Mouse (Mus musculus): ENCODE measurements around the gene Ace. TPM values are rescaled to one million over a fixed set of nuclear protein-coding genes. Genes with fewer than 3 reads are reported as not detected.

Ace gene
- total and polyA plus RNA-seq, 2 experiments from 2014 or later = 3.3 to 17.1 TPM

GRCm38 (mm10) chr11:106036548-106037417 is 69.0 kb downstream of the Ace start, which contains the start of gene Dcaf7:
TSS of gene Dcaf7 (plus strand) at chr11:106036872.
- Histone ChIP-seq H3K4me1 (ENCODE audit: control insufficient read depth, insufficient read depth) (peaks cover 12% of the 10 kb centered on the region), H3K9ac (replicated peaks; ENCODE audit: low read depth, low read length) (peak within 1 kb of the TSS; percentile 93), H3K36me3 (replicated peaks; ENCODE audit: control insufficient read depth, insufficient read depth, low read length) (no peaks in the 10 kb centered on the region), H3K9me3 (replicated peaks; ENCODE audit: control insufficient read depth, low read length) (no peaks in the 10 kb centered on the region), H3K27me3 (ENCODE audit: control insufficient read depth, insufficient read depth, low read length) (no peaks in the 10 kb centered on the region), H3K4me3 (ENCODE audit: low read depth, low read length) (peak within 1 kb of the TSS; percentile 98), H3K4me2 (ENCODE audit: low read depth, low read length) (peak within 1 kb of the TSS; percentile 93), H3K27ac (ENCODE audit: low read depth) (peak within 1 kb of the TSS; percentile 93)
- ATAC-seq (ENCODE audit: insufficient read depth, low read depth) (peak; percentile 99), DNase-seq (ENCODE audit: low spot score) (peak; percentile 96)
- no peak for TF ChIP-seq CTCF (IDR thresholded peaks at IDR 0.05; ENCODE audit: low read depth)
- TF ChIP-seq EP300 (IDR thresholded peaks at IDR 0.05; ENCODE audit: low read depth) = 0 out of 2 replicates have a peak, but pooled peaks have one; percentile 77
- 0% methylated on average over 64 of the region's 66 CpGs for WGBS

- DNase-seq (ENCODE audit: low spot score) (peak; percentile 58), ATAC-seq (ENCODE audit: insufficient read depth, low read depth) (no peak)
- no peaks in the 10 kb centered on the region for H3K9me3 ChIP-seq (replicated peaks; ENCODE audit: control insufficient read depth, low read length)
- H3K4me1 ChIP-seq (ENCODE audit: control insufficient read depth, insufficient read depth) = peaks cover 12% of the 10 kb centered on the region
- H3K27ac ChIP-seq (ENCODE audit: low read depth) = peak overlapping the region; percentile 93
- H3K27me3 ChIP-seq (ENCODE audit: control insufficient read depth, insufficient read depth, low read length) = no peaks in the 10 kb centered on the region
- peak overlapping the region; percentile 98 for H3K4me3 ChIP-seq (ENCODE audit: low read depth, low read length)
- peak overlapping the region; percentile 93 for H3K4me2 ChIP-seq (ENCODE audit: low read depth, low read length)
- H3K36me3 ChIP-seq (replicated peaks; ENCODE audit: control insufficient read depth, insufficient read depth, low read length) = no peaks in the 10 kb centered on the region
- H3K9ac ChIP-seq (replicated peaks; ENCODE audit: low read depth, low read length) = peak overlapping the region; percentile 93
- TF ChIP-seq EP300 (IDR thresholded peaks at IDR 0.05; ENCODE audit: low read depth) = no peak
- TF ChIP-seq CTCF (IDR thresholded peaks at IDR 0.05; ENCODE audit: low read depth) = no peak
- WGBS = 1% methylated on average over 13 of the region's 13 CpGs
Observed at GRCm38 (mm10) chr11:106037418-106037751, 69.6 kb downstream of the Ace start.

Other genes starting within 250 kb of the Ace start
- gene Cyb561, start 14.6 kb upstream of the Ace start, total RNA-seq (2014; rRNA removed; ENCODE audit: low replicate concordance) = 9.5 and 11.4 TPM in 2 replicates
- 5.9 and 7.1 TPM in 2 replicates for gene Cyb561, start 14.6 kb upstream of the Ace start, polyA plus RNA-seq (2015; fragmentation: Nextera tagmentation; extraction: Ambion mirVana)
- not detected in 2 replicates for gene Ace3, start 26.7 kb downstream of the Ace start, total RNA-seq (2014; rRNA removed; ENCODE audit: low replicate concordance)
- not detected in 2 replicates for gene Ace3, start 26.7 kb downstream of the Ace start, polyA plus RNA-seq (2015; fragmentation: Nextera tagmentation; extraction: Ambion mirVana)
- 0.97 TPM in 1 of 2 replicates, not detected in the other for gene Kcnh6, start 40.2 kb downstream of the Ace start, total RNA-seq (2014; rRNA removed; ENCODE audit: low replicate concordance)
- 0.10 and 0.12 TPM in 2 replicates for gene Kcnh6, start 40.2 kb downstream of the Ace start, polyA plus RNA-seq (2015; fragmentation: Nextera tagmentation; extraction: Ambion mirVana)
- gene Dcaf7, start 68.9 kb downstream of the Ace start, total RNA-seq (2014; rRNA removed; ENCODE audit: low replicate concordance) = 49.5 and 65.0 TPM in 2 replicates
- 22.4 and 27.4 TPM in 2 replicates for gene Dcaf7, start 68.9 kb downstream of the Ace start, polyA plus RNA-seq (2015; fragmentation: Nextera tagmentation; extraction: Ambion mirVana)
- 40.6 and 50.4 TPM in 2 replicates for gene Taco1, start 98.1 kb downstream of the Ace start, total RNA-seq (2014; rRNA removed; ENCODE audit: low replicate concordance)
- 14.1 and 17.4 TPM in 2 replicates for gene Taco1, start 98.1 kb downstream of the Ace start, polyA plus RNA-seq (2015; fragmentation: Nextera tagmentation; extraction: Ambion mirVana)
- 44.0 and 71.9 TPM in 2 replicates for gene Map3k3, start 116.7 kb downstream of the Ace start, total RNA-seq (2014; rRNA removed; ENCODE audit: low replicate concordance)
- 13.8 and 14.5 TPM in 2 replicates for gene Map3k3, start 116.7 kb downstream of the Ace start, polyA plus RNA-seq (2015; fragmentation: Nextera tagmentation; extraction: Ambion mirVana)
- gene Gm10840, start 192.9 kb downstream of the Ace start, total RNA-seq (2014; rRNA removed; ENCODE audit: low replicate concordance) = not detected in 2 replicates
- not detected in 2 replicates for gene Gm10840, start 192.9 kb downstream of the Ace start, polyA plus RNA-seq (2015; fragmentation: Nextera tagmentation; extraction: Ambion mirVana)
- gene Limd2, start 192.9 kb downstream of the Ace start, total RNA-seq (2014; rRNA removed; ENCODE audit: low replicate concordance) = 8.2 and 34.8 TPM in 2 replicates
- 40.4 and 44.6 TPM in 2 replicates for gene Limd2, start 192.9 kb downstream of the Ace start, polyA plus RNA-seq (2015; fragmentation: Nextera tagmentation; extraction: Ambion mirVana)
- gene Strada, start 234.2 kb downstream of the Ace start, total RNA-seq (2014; rRNA removed; ENCODE audit: low replicate concordance) = 12.6 and 18.7 TPM in 2 replicates
- 12.6 and 13.0 TPM in 2 replicates for gene Strada, start 234.2 kb downstream of the Ace start, polyA plus RNA-seq (2015; fragmentation: Nextera tagmentation; extraction: Ambion mirVana)
- gene Ccdc47, start 248.4 kb downstream of the Ace start, total RNA-seq (2014; rRNA removed; ENCODE audit: low replicate concordance) = 22.0 and 23.6 TPM in 2 replicates
- 80.6 and 89.8 TPM in 2 replicates for gene Ccdc47, start 248.4 kb downstream of the Ace start, polyA plus RNA-seq (2015; fragmentation: Nextera tagmentation; extraction: Ambion mirVana)
- 15.8 and 17.8 TPM in 2 replicates for gene Ddx42, start 249.0 kb downstream of the Ace start, total RNA-seq (2014; rRNA removed; ENCODE audit: low replicate concordance)
- gene Ddx42, start 249.0 kb downstream of the Ace start, polyA plus RNA-seq (2015; fragmentation: Nextera tagmentation; extraction: Ambion mirVana) = 25.5 and 29.2 TPM in 2 replicates

Data from heart, postnatal 0 days (tissue).